Mouse (Mus musculus) neural tube, embryonic 13.5 days (tissue): ENCODE data around the gene Pik3cd. TPM values are rescaled to one million over a fixed set of nuclear protein-coding genes. Genes with fewer than 3 reads are reported as not detected.

Source experiments
- ATAC-seq: fragments of 200-750 bp; cut with Nextera tagmentation; 2 replicates; pipeline ENCODE4 v1.8.0; 2017; ENCODE audit warnings: low read depth, mild to moderate bottlenecking, moderate TSS enrichment, moderate library complexity
- H3K27ac ChIP-seq: fragments of 300-500 bp; sonication (generic); replicated peaks from 2 replicates; pipeline ENCODE4 v1.5.1; 2015; ENCODE audit warnings: moderate library complexity, mild to moderate bottlenecking, inconsistent platforms
- H3K27me3 ChIP-seq: fragments of 300-500 bp; sonication (generic); 2 replicates; pipeline ENCODE4 v1.6.1; 2015; ENCODE audit warnings: mild to moderate bottlenecking, inconsistent platforms
- H3K36me3 ChIP-seq: fragments of 300-500 bp; sonication (generic); 2 replicates; pipeline ENCODE4 v1.6.1; 2015; ENCODE audit warnings: mild to moderate bottlenecking, inconsistent platforms
- H3K4me1 ChIP-seq: fragments of 300-500 bp; sonication (generic); replicated peaks from 2 replicates; pipeline ENCODE4 v1.6.1; 2015; ENCODE audit warnings: inconsistent platforms
- H3K4me2 ChIP-seq: fragments of 300-500 bp; sonication (generic); 2 replicates; pipeline ENCODE4 v1.6.1; 2015; ENCODE audit warnings: inconsistent platforms, mild to moderate bottlenecking, moderate library complexity
- H3K4me3 ChIP-seq: fragments of 300-500 bp; sonication (generic); 2 replicates; pipeline ENCODE4 v1.5.1; 2015; ENCODE audit warnings: mild to moderate bottlenecking, inconsistent platforms
- H3K9ac ChIP-seq: fragments of 300-500 bp; sonication (generic); 2 replicates; pipeline ENCODE4 v1.6.1; 2015; ENCODE audit warnings: moderate library complexity, mild to moderate bottlenecking, inconsistent platforms
- H3K9me3 ChIP-seq: fragments of 300-500 bp; sonication (generic); 2 replicates; pipeline ENCODE4 v1.6.1; 2016; ENCODE audit warnings: inconsistent platforms
- WGBS: fragments of 180-500 bp; shearing (Covaris S2); methylation state at CpG from one replicate; pipeline ENCODE4 v1.1.7; 2015; 5-methylcytosine and 5-hydroxymethylcytosine counted together
- polyA plus RNA-seq: library from polyadenylated mRNA; unstranded; fragments of >200 nt; fragmentation: Nextera tagmentation; extraction: Ambion mirVana; gene quantifications from 2 replicates; pipeline ENCODE4 v1.2.1, GENCODE M21; 2015

Gene Pik3cd
- polyA plus RNA-seq, 1 experiment from 2014 or later = 20.0 TPM

GRCm38 (mm10) chr4:149723021-149723390 lies 20.6 kb upstream of the Pik3cd start:
- Histone ChIP-seq H3K27ac (peak overlapping the region; percentile 49), H3K4me1 (peaks cover 27% of the 10 kb centered on the region), H3K27me3 (no peaks in the 10 kb centered on the region), H3K9me3 (no peaks in the 10 kb centered on the region), H3K36me3 (peaks cover 92% of the 10 kb centered on the region), H3K4me2 (no peak overlapping the region), H3K4me3 (no peak overlapping the region), H3K9ac (no peak overlapping the region)
- WGBS = 66% methylated on average over 12 of the region's 12 CpGs
- no peak for ATAC-seq

- Histone ChIP-seq H3K36me3 (peaks cover 92% of the 10 kb centered on the region), H3K27ac (peak overlapping the region; percentile 49)
Measured at GRCm38 (mm10) chr4:149722104-149723020, 20.0 kb upstream of the Pik3cd start.

GRCm38 (mm10) chr4:149721163-149721562 lies 18.8 kb upstream of the Pik3cd start:
- no peak overlapping the region for H3K9ac ChIP-seq
- no peak overlapping the region for H3K27ac ChIP-seq
- no peaks in the 10 kb centered on the region for H3K9me3 ChIP-seq
- no peak for ATAC-seq
- H3K27me3 ChIP-seq = no peaks in the 10 kb centered on the region
- peaks cover 27% of the 10 kb centered on the region for H3K4me1 ChIP-seq
- no peak overlapping the region for H3K4me3 ChIP-seq
- 83% methylated on average over 8 of the region's 8 CpGs for WGBS
- peaks cover 92% of the 10 kb centered on the region for H3K36me3 ChIP-seq
- H3K4me2 ChIP-seq = no peak overlapping the region

More at GRCm38 (mm10) chr4:149722104-149723020, 20.0 kb upstream of the Pik3cd start:
- Histone ChIP-seq H3K4me1 (peaks cover 27% of the 10 kb centered on the region), H3K9ac (peak overlapping the region; percentile 44), H3K4me3 (no peak overlapping the region), H3K9me3 (no peaks in the 10 kb centered on the region), H3K27me3 (no peaks in the 10 kb centered on the region), H3K4me2 (no peak overlapping the region)
- WGBS = 75% methylated on average over 24 of the region's 24 CpGs
- no peak for ATAC-seq

GRCm38 (mm10) chr4:149719686-149720085 lies 17.3 kb upstream of the Pik3cd start:
- H3K4me2 ChIP-seq = no peak overlapping the region

GRCm38 (mm10) chr4:149714542-149714941 lies 12.2 kb upstream of the Pik3cd start:
- no peaks in the 10 kb centered on the region for H3K9me3 ChIP-seq
- peaks cover 6% of the 10 kb centered on the region; the same call in 1 of the 2 replicates for H3K4me1 ChIP-seq
- H3K4me3 ChIP-seq = no peak overlapping the region
- no peaks in the 10 kb centered on the region for H3K27me3 ChIP-seq
- H3K27ac ChIP-seq = no peak overlapping the region
- no peak for ATAC-seq
- no peak overlapping the region for H3K9ac ChIP-seq
- WGBS = 84% methylated on average over 3 of the region's 3 CpGs
- H3K4me2 ChIP-seq = no peak overlapping the region
- peaks cover 49% of the 10 kb centered on the region for H3K36me3 ChIP-seq

More at GRCm38 (mm10) chr4:149719686-149720085, 17.3 kb upstream of the Pik3cd start:
- Histone ChIP-seq H3K9ac (no peak overlapping the region), H3K27ac (no peak overlapping the region), H3K9me3 (no peaks in the 10 kb centered on the region), H3K27me3 (no peaks in the 10 kb centered on the region), H3K36me3 (peaks cover 92% of the 10 kb centered on the region), H3K4me3 (no peak overlapping the region), H3K4me1 (peaks cover 27% of the 10 kb centered on the region)
- ATAC-seq = no peak
- 83% methylated on average over 6 of the region's 6 CpGs for WGBS

GRCm38 (mm10) chr4:149711955-149712354 lies 9.6 kb upstream of the Pik3cd start:
- H3K36me3 ChIP-seq = peaks cover 24% of the 10 kb centered on the region
- peaks cover 6% of the 10 kb centered on the region; the same call in 1 of the 2 replicates for H3K4me1 ChIP-seq
- no peak overlapping the region for H3K4me3 ChIP-seq
- no peak overlapping the region for H3K9ac ChIP-seq
- no peaks in the 10 kb centered on the region for H3K9me3 ChIP-seq
- H3K27ac ChIP-seq = no peak overlapping the region
- no peaks in the 10 kb centered on the region for H3K27me3 ChIP-seq
- H3K4me2 ChIP-seq = no peak overlapping the region
- 17% methylated on average over 7 of the region's 7 CpGs for WGBS
- ATAC-seq = 0 out of 2 replicates have a peak, but pooled peaks have one; percentile 24

- Histone ChIP-seq H3K27ac (no peak overlapping the region), H3K27me3 (no peaks in the 10 kb centered on the region), H3K9me3 (no peaks in the 10 kb centered on the region), H3K4me3 (no peak overlapping the region), H3K4me2 (no peak overlapping the region), H3K4me1 (peaks cover 6% of the 10 kb centered on the region; the same call in 1 of the 2 replicates), H3K36me3 (peaks cover 19% of the 10 kb centered on the region), H3K9ac (no peak overlapping the region)
- no peak for ATAC-seq
- 83% methylated on average over 5 of the region's 5 CpGs for WGBS
Measured at GRCm38 (mm10) chr4:149711485-149711884, 9.1 kb upstream of the Pik3cd start.

- Histone ChIP-seq H3K9me3 (no peaks in the 10 kb centered on the region), H3K9ac (no peak overlapping the region), H3K27me3 (no peaks in the 10 kb centered on the region), H3K27ac (no peak overlapping the region), H3K4me1 (peaks cover 6% of the 10 kb centered on the region; the same call in 1 of the 2 replicates), H3K4me3 (no peak overlapping the region), H3K36me3 (peaks cover 9% of the 10 kb centered on the region), H3K4me2 (no peak overlapping the region)
- peak; percentile 61 for ATAC-seq
- WGBS = 21% methylated on average over 5 of the region's 5 CpGs
Measured at GRCm38 (mm10) chr4:149710510-149710909, 8.1 kb upstream of the Pik3cd start.

GRCm38 (mm10) chr4:149705941-149706340 lies 3.6 kb upstream of the Pik3cd start:
- no peak overlapping the region for H3K4me3 ChIP-seq
- no peaks in the 10 kb centered on the region for H3K4me1 ChIP-seq
- H3K36me3 ChIP-seq = no peaks in the 10 kb centered on the region
- H3K9me3 ChIP-seq = no peaks in the 10 kb centered on the region
- no peak overlapping the region for H3K9ac ChIP-seq
- H3K27me3 ChIP-seq = no peaks in the 10 kb centered on the region
- 90% methylated on average over 8 of the region's 8 CpGs for WGBS
- no peak overlapping the region for H3K27ac ChIP-seq
- no peak for ATAC-seq
- no peak overlapping the region for H3K4me2 ChIP-seq

GRCm38 (mm10) chr4:149705298-149705697 lies 2.9 kb upstream of the Pik3cd start:
- no peak for ATAC-seq
- no peak overlapping the region for H3K9ac ChIP-seq
- H3K27me3 ChIP-seq = peaks cover 3% of the 10 kb centered on the region; the same call in 1 of the 2 replicates
- H3K4me1 ChIP-seq = no peaks in the 10 kb centered on the region
- H3K4me2 ChIP-seq = no peak overlapping the region
- 74% methylated on average over 7 of the region's 7 CpGs for WGBS
- no peaks in the 10 kb centered on the region for H3K36me3 ChIP-seq
- no peak overlapping the region for H3K27ac ChIP-seq
- no peaks in the 10 kb centered on the region for H3K9me3 ChIP-seq
- no peak overlapping the region for H3K4me3 ChIP-seq

- Histone ChIP-seq H3K27me3 (peaks cover 28% of the 10 kb centered on the region; the same call in 1 of the 2 replicates), H3K9ac (no peak overlapping the region), H3K36me3 (no peaks in the 10 kb centered on the region), H3K4me3 (no peak overlapping the region), H3K27ac (no peak overlapping the region), H3K4me1 (peaks cover 11% of the 10 kb centered on the region), H3K4me2 (no peak overlapping the region), H3K9me3 (no peaks in the 10 kb centered on the region)
- ATAC-seq = no peak
- WGBS = 53% methylated on average over 18 of the region's 18 CpGs
Measured at GRCm38 (mm10) chr4:149701426-149702209, 753 bp downstream of the Pik3cd start.

- no peak overlapping the region for H3K4me3 ChIP-seq
- WGBS = 73% methylated on average over 4 of the region's 4 CpGs
- H3K27me3 ChIP-seq = peaks cover 33% of the 10 kb centered on the region; the same call in 1 of the 2 replicates
- no peak overlapping the region for H3K4me2 ChIP-seq
- no peak overlapping the region for H3K9ac ChIP-seq
- H3K27ac ChIP-seq = no peak overlapping the region
- no peaks in the 10 kb centered on the region for H3K9me3 ChIP-seq
- no peaks in the 10 kb centered on the region for H3K36me3 ChIP-seq
- no peak for ATAC-seq
- peaks cover 19% of the 10 kb centered on the region for H3K4me1 ChIP-seq
Measured at GRCm38 (mm10) chr4:149699953-149700352, 2.4 kb downstream of the Pik3cd start.
